8 mouse cellular contexts compared by ENCODE assay signal in the genomic region with DNA sequence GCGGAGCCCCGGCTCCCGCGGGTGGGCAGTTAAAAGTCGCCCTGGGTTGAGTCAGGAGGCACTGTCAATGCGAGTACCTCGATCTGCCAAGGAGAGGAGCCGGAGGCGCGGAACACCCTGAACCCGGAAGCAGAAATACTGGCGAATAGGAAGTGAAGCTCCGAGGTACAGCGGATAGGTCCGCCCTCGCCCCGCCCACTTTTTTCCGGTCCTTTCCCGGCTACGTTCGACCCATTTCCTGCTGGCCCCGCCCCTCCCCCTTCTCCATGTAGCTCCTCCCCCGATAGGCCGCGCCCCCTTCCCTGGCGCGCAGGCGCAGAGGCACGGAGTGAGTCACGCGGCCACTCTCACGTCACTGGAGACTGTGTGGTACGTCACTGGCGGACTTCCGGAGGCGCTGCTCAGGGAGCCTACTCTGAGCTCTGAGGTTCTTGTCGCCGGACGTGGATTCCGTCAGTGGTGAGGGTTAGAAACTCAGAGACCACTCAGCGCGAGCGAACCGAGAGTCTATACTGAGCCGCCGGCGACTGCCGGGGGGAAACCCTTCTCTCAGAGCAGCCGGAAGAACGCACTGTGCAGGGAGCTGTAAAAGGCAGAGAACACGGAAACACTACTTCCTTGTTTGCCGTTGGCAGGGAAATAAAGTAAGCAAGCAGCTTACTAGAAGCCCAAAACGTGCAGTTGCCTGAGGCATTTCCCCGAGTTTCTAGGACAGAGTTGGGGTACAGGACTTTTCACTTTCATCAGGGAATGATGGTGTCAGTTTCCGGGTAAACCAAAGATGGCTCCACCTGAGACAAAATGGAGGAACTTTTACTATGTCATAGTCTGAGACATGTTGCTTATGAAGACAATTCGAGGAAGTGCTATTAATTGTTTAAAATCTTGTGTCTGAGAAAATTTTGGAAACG. TPM values are rescaled to one million over a fixed set of nuclear protein-coding genes. Genes with fewer than 3 reads are reported as not detected.
A peak's percentile ranks its signal among the peaks of the same experiment; 100 is the strongest.
DNase-seq lines count a peak whose midpoint lies in the region; ATAC-seq and TF ChIP-seq lines count a peak whose summit lies in the region.

Gene Usp38, minus strand, starts transcription at position 140 of the 911 bp plus-strand sequence.

- 3% methylated on average over 57 of the region's 57 CpGs for WGBS in forebrain, embryonic 12.5 days
- WGBS in heart, postnatal 0 days = 3% methylated on average over 57 of the region's 57 CpGs
- 2% methylated on average over 57 of the region's 57 CpGs for WGBS in liver, embryonic 16.5 days (ENCODE audit: insufficient replicate concordance)
- 4% methylated on average over 56 of the region's 57 CpGs for WGBS in neural tube, embryonic 13.5 days

- peak; percentile 99 for DNase-seq in c-Kit-positive CD71-positive TER-119-positive erythroid progenitor cells, embryonic 14.5 days (ENCODE audit: low spot score)
- peak; percentile 99 for DNase-seq in heart, postnatal 0 days (ENCODE audit: low spot score)
- DNase-seq in kidney, postnatal 4 days = peak; percentile 100

- ATAC-seq in forebrain, embryonic 12.5 days (ENCODE audit: low FRiP score) = peak; percentile 98
- ATAC-seq in heart, postnatal 0 days (ENCODE audit: insufficient read depth, low read depth) = peak; percentile 97
- ATAC-seq in liver, embryonic 16.5 days (ENCODE audit: low read depth) = peak; percentile 97
- ATAC-seq in neural tube, embryonic 13.5 days (ENCODE audit: low read depth) = peak; percentile 99

- no peak for TF ChIP-seq CTCF in E14TG2a.4 (conservative IDR thresholded peaks at IDR 0.05; ENCODE audit: low read length)
- no peak for TF ChIP-seq CTCF in heart, postnatal 0 days (IDR thresholded peaks at IDR 0.05; ENCODE audit: low read depth)
- no peak for TF ChIP-seq CTCF in testis, adult 2 months (IDR thresholded peaks at IDR 0.05; ENCODE audit: control insufficient read depth, insufficient read depth, insufficient replicate concordance, low read depth, low read length)

- TF ChIP-seq EP300 in heart, postnatal 0 days (IDR thresholded peaks at IDR 0.05; ENCODE audit: low read depth) = peak; percentile 19; the same call in 1 of the 2 replicates

- peak within 1 kb of the TSS; percentile 98 for H3K4me2 ChIP-seq in forebrain, embryonic 12.5 days
- H3K4me2 ChIP-seq in heart, postnatal 0 days (ENCODE audit: low read depth, low read length) = peak within 1 kb of the TSS; percentile 98
- H3K4me2 ChIP-seq in liver, embryonic 16.5 days (ENCODE audit: low read depth, low read length) = peak within 1 kb of the TSS; percentile 90
- peak within 1 kb of the TSS; percentile 100 for H3K4me2 ChIP-seq in neural tube, embryonic 13.5 days

- H3K27ac ChIP-seq in forebrain, embryonic 12.5 days = peak within 1 kb of the TSS; percentile 88
- peak within 1 kb of the TSS; percentile 97 for H3K27ac ChIP-seq in heart, postnatal 0 days (ENCODE audit: low read depth)
- H3K27ac ChIP-seq in liver, embryonic 16.5 days (ENCODE audit: low read length) = peak within 1 kb of the TSS; percentile 92
- peak within 1 kb of the TSS; percentile 96 for H3K27ac ChIP-seq in neural tube, embryonic 13.5 days (replicated peaks)
- peak within 1 kb of the TSS; percentile 96 for H3K27ac ChIP-seq in testis, adult 2 months (ENCODE audit: control insufficient read depth, insufficient read depth, low read depth, low read length)

- H3K4me1 ChIP-seq in E14TG2a.4 (replicated peaks; ENCODE audit: low read depth, low read length) = peaks cover 39% of the 10 kb centered on the region
- peaks cover 30% of the 10 kb centered on the region for H3K4me1 ChIP-seq in forebrain, embryonic 12.5 days
- H3K4me1 ChIP-seq in heart, postnatal 0 days (ENCODE audit: control insufficient read depth, insufficient read depth) = peaks cover 19% of the 10 kb centered on the region
- H3K4me1 ChIP-seq in liver, embryonic 16.5 days (ENCODE audit: control insufficient read depth, low read depth, low read length) = peaks cover 25% of the 10 kb centered on the region
- H3K4me1 ChIP-seq in neural tube, embryonic 13.5 days (replicated peaks) = peaks cover 47% of the 10 kb centered on the region
- H3K4me1 ChIP-seq in testis, adult 2 months (ENCODE audit: control insufficient read depth, insufficient read depth, low read length) = peaks cover 5% of the 10 kb centered on the region

- peak within 1 kb of the TSS; percentile 88 for H3K9ac ChIP-seq in forebrain, embryonic 12.5 days
- peak within 1 kb of the TSS; percentile 94 for H3K9ac ChIP-seq in heart, postnatal 0 days (replicated peaks; ENCODE audit: low read depth, low read length)
- peak within 1 kb of the TSS; percentile 96 for H3K9ac ChIP-seq in liver, embryonic 16.5 days (ENCODE audit: low read depth, low read length)
- peak within 1 kb of the TSS; percentile 92 for H3K9ac ChIP-seq in neural tube, embryonic 13.5 days

- H3K36me3 ChIP-seq in E14TG2a.4 (ENCODE audit: insufficient read depth, low read length) = peaks cover 32% of the 10 kb centered on the region
- H3K36me3 ChIP-seq in forebrain, embryonic 12.5 days (replicated peaks) = 0 out of 2 replicates have a peak, but pooled peaks cover 3% of the 10 kb centered on the region
- H3K36me3 ChIP-seq in heart, postnatal 0 days (replicated peaks; ENCODE audit: control insufficient read depth, insufficient read depth, low read length) = peaks cover under 1% of the 10 kb centered on the region; the same call in 1 of the 2 replicates
- no peaks in the 10 kb centered on the region for H3K36me3 ChIP-seq in liver, embryonic 16.5 days (ENCODE audit: control insufficient read depth, insufficient read depth)
- peaks cover 4% of the 10 kb centered on the region; the same call in 1 of the 2 replicates for H3K36me3 ChIP-seq in neural tube, embryonic 13.5 days
- no peaks in the 10 kb centered on the region; the same call in 1 of the 2 replicates for H3K36me3 ChIP-seq in testis, adult 2 months (ENCODE audit: control insufficient read depth, insufficient read depth, low read length)

- H3K4me3 ChIP-seq in E14TG2a.4 (replicated peaks; ENCODE audit: low read length) = peak within 1 kb of the TSS; percentile 100
- peak within 1 kb of the TSS; percentile 81 for H3K4me3 ChIP-seq in forebrain, embryonic 12.5 days (replicated peaks)
- peak within 1 kb of the TSS; percentile 95 for H3K4me3 ChIP-seq in heart, postnatal 0 days (ENCODE audit: low read depth, low read length)
- peak within 1 kb of the TSS; percentile 97 for H3K4me3 ChIP-seq in liver, embryonic 16.5 days (ENCODE audit: low read depth, low read length)
- H3K4me3 ChIP-seq in neural tube, embryonic 13.5 days = peak within 1 kb of the TSS; percentile 99
- peak within 1 kb of the TSS; percentile 96 for H3K4me3 ChIP-seq in testis, adult 2 months (ENCODE audit: control insufficient read depth, low read depth, low read length)

- peak; percentile 95; the same call in 1 of the 2 replicates for TF ChIP-seq POLR2A in testis, adult 2 months (IDR thresholded peaks at IDR 0.05; ENCODE audit: control insufficient read depth, low read depth, low read length)

- no peaks in the 10 kb centered on the region for H3K9me3 ChIP-seq in E14TG2a.4 (ENCODE audit: low read length)
- no peaks in the 10 kb centered on the region for H3K9me3 ChIP-seq in forebrain, embryonic 12.5 days
- no peaks in the 10 kb centered on the region for H3K9me3 ChIP-seq in heart, postnatal 0 days (replicated peaks; ENCODE audit: control insufficient read depth, low read length)
- peaks cover 4% of the 10 kb centered on the region; the same call in 1 of the 2 replicates for H3K9me3 ChIP-seq in liver, embryonic 16.5 days (replicated peaks; ENCODE audit: control insufficient read depth, low read length)
- H3K9me3 ChIP-seq in neural tube, embryonic 13.5 days = no peaks in the 10 kb centered on the region

- no peaks in the 10 kb centered on the region for H3K27me3 ChIP-seq in E14TG2a.4 (ENCODE audit: insufficient read depth, low read length)
- H3K27me3 ChIP-seq in forebrain, embryonic 12.5 days = no peaks in the 10 kb centered on the region
- no peaks in the 10 kb centered on the region for H3K27me3 ChIP-seq in heart, postnatal 0 days (ENCODE audit: control insufficient read depth, insufficient read depth, low read length)
- no peaks in the 10 kb centered on the region for H3K27me3 ChIP-seq in liver, embryonic 16.5 days (ENCODE audit: control insufficient read depth, insufficient read depth, low read depth, low read length)
- no peaks in the 10 kb centered on the region for H3K27me3 ChIP-seq in neural tube, embryonic 13.5 days
- no peaks in the 10 kb centered on the region for H3K27me3 ChIP-seq in testis, adult 2 months (ENCODE audit: control insufficient read depth, insufficient read depth, low read length)

RNA-seq across cellular contexts. Expression of gene Usp38, which starts in this region (rescaled TPM):
- 30.3 and 32.8 TPM in 2 replicates for polyA plus RNA-seq in forebrain, embryonic 12.5 days (2016; fragmentation: Nextera tagmentation; extraction: Ambion mirVana)
- 32.0 and 33.5 TPM in 2 replicates for total RNA-seq in heart, postnatal 0 days (2014; rRNA removed; ENCODE audit: low replicate concordance)
- 9.2 and 11.1 TPM in 2 replicates for polyA plus RNA-seq in heart, postnatal 0 days (2015; fragmentation: Nextera tagmentation; extraction: Ambion mirVana)
- polyA plus RNA-seq in liver, embryonic 16.5 days (2015; fragmentation: Nextera tagmentation; extraction: Ambion mirVana) = 8.5 and 8.8 TPM in 2 replicates
- polyA plus RNA-seq in neural tube, embryonic 13.5 days (2015; fragmentation: Nextera tagmentation; extraction: Ambion mirVana) = 18.3 and 18.5 TPM in 2 replicates
- 7.4 and 8.1 TPM in 2 replicates for polyA plus RNA-seq in testis, adult 2 months (2012; rRNA removed)

Comparison
In these comparisons a context has a peak if more than half of its experiments do, and no peak if none do; other contexts are left out.
1. Peak in every context shown above with its lines: DNase-seq, ATAC-seq, H3K4me3 ChIP-seq and H3K27ac ChIP-seq.